Mouse (Mus musculus): ENCODE measurements around the gene Spag6. TPM values are rescaled to one million over a fixed set of nuclear protein-coding genes. Genes with fewer than 3 reads are reported as not detected.

The Spag6 gene
- polyA plus RNA-seq, 1 experiment from 2014 or later: 0.20 TPM

- Histone ChIP-seq H3K4me2 (peak overlapping the region; percentile 28; the same call in 1 of the 2 replicates), H3K9ac (no peak overlapping the region), H3K36me3 (no peaks in the 10 kb centered on the region), H3K4me3 (no peak overlapping the region), H3K27ac (no peak overlapping the region), H3K27me3 (peaks cover 69% of the 10 kb centered on the region), H3K4me1 (peaks cover 12% of the 10 kb centered on the region), H3K9me3 (no peaks in the 10 kb centered on the region)
- no peak for ATAC-seq (ENCODE audit: insufficient number of reproducible peaks, low FRiP score, low TSS enrichment, low read depth)
- WGBS: 3% methylated on average over 11 of the region's 11 CpGs
Measured at GRCm38 (mm10) chr2:18699401-18699990, 5.7 kb downstream of the Spag6 start.

GRCm38 (mm10) chr2:18710356-18710755, 16.5 kb downstream of the Spag6 start:
- Histone ChIP-seq H3K36me3 (no peaks in the 10 kb centered on the region), H3K4me2 (no peak overlapping the region), H3K27ac (no peak overlapping the region), H3K4me3 (no peak overlapping the region), H3K4me1 (no peaks in the 10 kb centered on the region), H3K9ac (no peak overlapping the region), H3K27me3 (no peaks in the 10 kb centered on the region), H3K9me3 (no peaks in the 10 kb centered on the region)
- WGBS: 52% methylated on average over 3 of the region's 3 CpGs
- no peak for ATAC-seq (ENCODE audit: insufficient number of reproducible peaks, low FRiP score, low TSS enrichment, low read depth)

- H3K36me3 ChIP-seq: no peaks in the 10 kb centered on the region
- no peak for ATAC-seq (ENCODE audit: insufficient number of reproducible peaks, low FRiP score, low TSS enrichment, low read depth)
- no peak overlapping the region for H3K27ac ChIP-seq
- H3K4me2 ChIP-seq: no peak overlapping the region
- 60% methylated on average over 2 of the region's 2 CpGs for WGBS
- no peak overlapping the region for H3K9ac ChIP-seq
- H3K4me1 ChIP-seq: no peaks in the 10 kb centered on the region
- H3K4me3 ChIP-seq: no peak overlapping the region
- no peaks in the 10 kb centered on the region for H3K9me3 ChIP-seq
- H3K27me3 ChIP-seq: no peaks in the 10 kb centered on the region
Measured at GRCm38 (mm10) chr2:18713071-18713470, 19.2 kb downstream of the Spag6 start.

GRCm38 (mm10) chr2:18714337-18714736, 20.5 kb downstream of the Spag6 start:
- no peaks in the 10 kb centered on the region for H3K36me3 ChIP-seq
- 74% methylated on average over 3 of the region's 3 CpGs for WGBS
- ATAC-seq (ENCODE audit: insufficient number of reproducible peaks, low FRiP score, low TSS enrichment, low read depth): no peak
- no peak overlapping the region for H3K4me2 ChIP-seq
- H3K4me3 ChIP-seq: no peak overlapping the region
- no peaks in the 10 kb centered on the region for H3K27me3 ChIP-seq
- no peaks in the 10 kb centered on the region for H3K4me1 ChIP-seq
- H3K9ac ChIP-seq: no peak overlapping the region
- no peak overlapping the region for H3K27ac ChIP-seq
- H3K9me3 ChIP-seq: no peaks in the 10 kb centered on the region

- 69% methylated on average over 4 of the region's 4 CpGs for WGBS
- no peak for ATAC-seq (ENCODE audit: insufficient number of reproducible peaks, low FRiP score, low TSS enrichment, low read depth)
- Histone ChIP-seq H3K9me3 (no peaks in the 10 kb centered on the region), H3K4me1 (no peaks in the 10 kb centered on the region), H3K4me2 (no peak overlapping the region), H3K27ac (no peak overlapping the region), H3K4me3 (no peak overlapping the region), H3K27me3 (no peaks in the 10 kb centered on the region), H3K9ac (no peak overlapping the region), H3K36me3 (no peaks in the 10 kb centered on the region)
Measured at GRCm38 (mm10) chr2:18718521-18718920, 24.7 kb downstream of the Spag6 start.

- Histone ChIP-seq H3K9me3 (no peaks in the 10 kb centered on the region), H3K9ac (no peak overlapping the region), H3K4me1 (no peaks in the 10 kb centered on the region), H3K27me3 (no peaks in the 10 kb centered on the region), H3K4me2 (no peak overlapping the region), H3K4me3 (no peak overlapping the region), H3K36me3 (no peaks in the 10 kb centered on the region), H3K27ac (no peak overlapping the region)
- WGBS: 60% methylated on average over 3 of the region's 3 CpGs
- no peak for ATAC-seq (ENCODE audit: insufficient number of reproducible peaks, low FRiP score, low TSS enrichment, low read depth)
Measured at GRCm38 (mm10) chr2:18722208-18722830, 28.5 kb downstream of the Spag6 start.

GRCm38 (mm10) chr2:18724462-18724861, 30.6 kb downstream of the Spag6 start:
- Histone ChIP-seq H3K4me1 (no peaks in the 10 kb centered on the region), H3K36me3 (no peaks in the 10 kb centered on the region), H3K27ac (no peak overlapping the region), H3K9me3 (no peaks in the 10 kb centered on the region), H3K9ac (no peak overlapping the region), H3K4me3 (no peak overlapping the region), H3K4me2 (no peak overlapping the region), H3K27me3 (no peaks in the 10 kb centered on the region)
- 78% methylated on average over 1 of the region's 1 CpGs for WGBS
- no peak for ATAC-seq (ENCODE audit: insufficient number of reproducible peaks, low FRiP score, low TSS enrichment, low read depth)

GRCm38 (mm10) chr2:18725880-18726279, 32.0 kb downstream of the Spag6 start:
- Histone ChIP-seq H3K36me3 (no peaks in the 10 kb centered on the region), H3K9ac (no peak overlapping the region), H3K4me3 (no peak overlapping the region), H3K9me3 (no peaks in the 10 kb centered on the region), H3K4me1 (no peaks in the 10 kb centered on the region), H3K4me2 (no peak overlapping the region), H3K27me3 (no peaks in the 10 kb centered on the region), H3K27ac (no peak overlapping the region)
- ATAC-seq (ENCODE audit: insufficient number of reproducible peaks, low FRiP score, low TSS enrichment, low read depth): no peak
- WGBS: 70% methylated on average over 4 of the region's 4 CpGs

GRCm38 (mm10) chr2:18731718-18732117, 37.9 kb downstream of the Spag6 start:
- no peaks in the 10 kb centered on the region for H3K4me1 ChIP-seq
- ATAC-seq (ENCODE audit: insufficient number of reproducible peaks, low FRiP score, low TSS enrichment, low read depth): no peak
- no peaks in the 10 kb centered on the region for H3K27me3 ChIP-seq
- H3K36me3 ChIP-seq: no peaks in the 10 kb centered on the region
- no peak overlapping the region for H3K4me3 ChIP-seq
- H3K9ac ChIP-seq: no peak overlapping the region
- H3K9me3 ChIP-seq: no peaks in the 10 kb centered on the region
- H3K4me2 ChIP-seq: no peak overlapping the region
- no peak overlapping the region for H3K27ac ChIP-seq
- WGBS: 35% methylated on average over 9 of the region's 9 CpGs

GRCm38 (mm10) chr2:18734394-18735127, 40.7 kb downstream of the Spag6 start:
- H3K4me1 ChIP-seq: no peaks in the 10 kb centered on the region
- H3K4me2 ChIP-seq: no peak overlapping the region
- H3K4me3 ChIP-seq: no peak overlapping the region
- WGBS: 53% methylated on average over 5 of the region's 5 CpGs
- no peaks in the 10 kb centered on the region for H3K9me3 ChIP-seq
- no peak overlapping the region for H3K27ac ChIP-seq
- H3K27me3 ChIP-seq: no peaks in the 10 kb centered on the region
- no peak overlapping the region for H3K9ac ChIP-seq
- ATAC-seq (ENCODE audit: insufficient number of reproducible peaks, low FRiP score, low TSS enrichment, low read depth): no peak
- no peaks in the 10 kb centered on the region for H3K36me3 ChIP-seq

- Histone ChIP-seq H3K4me1 (no peaks in the 10 kb centered on the region), H3K4me2 (no peak overlapping the region), H3K27me3 (no peaks in the 10 kb centered on the region), H3K9me3 (no peaks in the 10 kb centered on the region), H3K9ac (no peak overlapping the region), H3K36me3 (no peaks in the 10 kb centered on the region), H3K4me3 (no peak overlapping the region), H3K27ac (no peak overlapping the region)
- no peak for ATAC-seq (ENCODE audit: insufficient number of reproducible peaks, low FRiP score, low TSS enrichment, low read depth)
- 29% methylated on average over 8 of the region's 8 CpGs for WGBS
Measured at GRCm38 (mm10) chr2:18737040-18737439, 43.2 kb downstream of the Spag6 start.

- H3K9me3 ChIP-seq: no peaks in the 10 kb centered on the region
- H3K4me3 ChIP-seq: no peak overlapping the region
- no peak overlapping the region for H3K4me2 ChIP-seq
- no peak overlapping the region for H3K9ac ChIP-seq
- no peak overlapping the region for H3K27ac ChIP-seq
- no peaks in the 10 kb centered on the region for H3K4me1 ChIP-seq
- no peaks in the 10 kb centered on the region for H3K27me3 ChIP-seq
- H3K36me3 ChIP-seq: no peaks in the 10 kb centered on the region
- WGBS: 49% methylated on average over 2 of the region's 2 CpGs
- ATAC-seq (ENCODE audit: insufficient number of reproducible peaks, low FRiP score, low TSS enrichment, low read depth): no peak
Measured at GRCm38 (mm10) chr2:18739216-18739615, 45.4 kb downstream of the Spag6 start.

Measured in limb, embryonic 15.5 days (tissue).